Mouse (Mus musculus): ENCODE data around the gene Egfl7. TPM values are rescaled to one million over a fixed set of nuclear protein-coding genes. Genes with fewer than 3 reads are reported as not detected.
A peak's percentile ranks its signal among the peaks of the same experiment; 100 is the strongest.

The Egfl7 gene
- polyA plus RNA-seq, 1 experiment from 2014 or later, result 85.7 TPM

GRCm38 (mm10) chr2:26627921-26628739 is 48.3 kb downstream of the Egfl7 start, which contains the start of gene Fam69b:
Gene Fam69b, plus strand, starts transcription at chr2:26628457.
- Histone ChIP-seq H3K9me3 (replicated peaks) (no peaks in the 10 kb centered on the region), H3K4me3 (peak within 1 kb of the TSS; percentile 82), H3K27me3 (ENCODE audit: low read depth, poor library complexity, severe bottlenecking) (peaks cover 15% of the 10 kb centered on the region), H3K27ac (replicated peaks) (peak within 1 kb of the TSS; percentile 93), H3K4me1 (peaks cover 44% of the 10 kb centered on the region), H3K36me3 (peaks cover 16% of the 10 kb centered on the region)
- peak; percentile 78 for DNase-seq (ENCODE audit: low spot score)
- WGBS, result 1% methylated on average over 70 of the region's 70 CpGs

GRCm38 (mm10) chr2:26628792-26629437 is 49.1 kb downstream of the Egfl7 start:
- Histone ChIP-seq H3K36me3 (peaks cover 22% of the 10 kb centered on the region), H3K4me1 (peaks cover 50% of the 10 kb centered on the region), H3K27ac (replicated peaks) (peak overlapping the region; percentile 93), H3K27me3 (ENCODE audit: low read depth, poor library complexity, severe bottlenecking) (peaks cover 15% of the 10 kb centered on the region), H3K9me3 (replicated peaks) (no peaks in the 10 kb centered on the region), H3K4me3 (peak overlapping the region; percentile 82)
- 20% methylated on average over 5 of the region's 5 CpGs for WGBS
- peak; percentile 54 for DNase-seq (ENCODE audit: low spot score)

- no peak overlapping the region for H3K4me3 ChIP-seq
- H3K9me3 ChIP-seq (replicated peaks), result no peaks in the 10 kb centered on the region
- peaks cover 1% of the 10 kb centered on the region; the same call in 1 of the 2 replicates for H3K27me3 ChIP-seq (ENCODE audit: low read depth, poor library complexity, severe bottlenecking)
- H3K27ac ChIP-seq (replicated peaks), result no peak overlapping the region
- H3K36me3 ChIP-seq, result peaks cover 61% of the 10 kb centered on the region
- H3K4me1 ChIP-seq, result peaks cover 63% of the 10 kb centered on the region
- no peak for DNase-seq (ENCODE audit: low spot score)
- 88% methylated on average over 16 of the region's 16 CpGs for WGBS
Observed at GRCm38 (mm10) chr2:26632541-26633395, 53.0 kb downstream of the Egfl7 start.

- Histone ChIP-seq H3K27me3 (ENCODE audit: low read depth, poor library complexity, severe bottlenecking) (no peaks in the 10 kb centered on the region), H3K36me3 (peaks cover 73% of the 10 kb centered on the region), H3K27ac (replicated peaks) (0 out of 2 replicates have a peak overlapping the region, but pooled peaks have one; percentile 0), H3K9me3 (replicated peaks) (no peaks in the 10 kb centered on the region), H3K4me1 (peaks cover 63% of the 10 kb centered on the region), H3K4me3 (no peak overlapping the region)
- WGBS, result 68% methylated on average over 4 of the region's 4 CpGs
- DNase-seq (ENCODE audit: low spot score), result no peak
Observed at GRCm38 (mm10) chr2:26633953-26634530, 54.2 kb downstream of the Egfl7 start.

GRCm38 (mm10) chr2:26634629-26635488 is 55.0 kb downstream of the Egfl7 start:
- Histone ChIP-seq H3K9me3 (replicated peaks) (no peaks in the 10 kb centered on the region), H3K4me1 (peaks cover 59% of the 10 kb centered on the region), H3K4me3 (no peak overlapping the region), H3K36me3 (peaks cover 73% of the 10 kb centered on the region), H3K27me3 (ENCODE audit: low read depth, poor library complexity, severe bottlenecking) (no peaks in the 10 kb centered on the region), H3K27ac (replicated peaks) (no peak overlapping the region)
- 67% methylated on average over 12 of the region's 12 CpGs for WGBS
- DNase-seq (ENCODE audit: low spot score), result peak; percentile 35

GRCm38 (mm10) chr2:26635489-26636324 is 55.9 kb downstream of the Egfl7 start:
- H3K9me3 ChIP-seq (replicated peaks), result no peaks in the 10 kb centered on the region
- WGBS, result 68% methylated on average over 21 of the region's 21 CpGs
- H3K36me3 ChIP-seq, result peaks cover 73% of the 10 kb centered on the region
- no peak overlapping the region for H3K27ac ChIP-seq (replicated peaks)
- no peak overlapping the region for H3K4me3 ChIP-seq
- H3K27me3 ChIP-seq (ENCODE audit: low read depth, poor library complexity, severe bottlenecking), result no peaks in the 10 kb centered on the region
- no peak for DNase-seq (ENCODE audit: low spot score)
- H3K4me1 ChIP-seq, result peaks cover 56% of the 10 kb centered on the region

- no peak for DNase-seq (ENCODE audit: low spot score)
- H3K27me3 ChIP-seq (ENCODE audit: low read depth, poor library complexity, severe bottlenecking), result no peaks in the 10 kb centered on the region
- H3K27ac ChIP-seq (replicated peaks), result no peak overlapping the region
- 64% methylated on average over 2 of the region's 2 CpGs for WGBS
- peaks cover 73% of the 10 kb centered on the region for H3K36me3 ChIP-seq
- no peak overlapping the region for H3K4me3 ChIP-seq
- H3K4me1 ChIP-seq, result peaks cover 57% of the 10 kb centered on the region
- H3K9me3 ChIP-seq (replicated peaks), result no peaks in the 10 kb centered on the region
Observed at GRCm38 (mm10) chr2:26636325-26636635, 56.5 kb downstream of the Egfl7 start.

GRCm38 (mm10) chr2:26637316-26637932 is 57.6 kb downstream of the Egfl7 start:
- Histone ChIP-seq H3K27me3 (ENCODE audit: low read depth, poor library complexity, severe bottlenecking) (no peaks in the 10 kb centered on the region), H3K4me3 (no peak overlapping the region), H3K4me1 (peaks cover 53% of the 10 kb centered on the region), H3K9me3 (replicated peaks) (no peaks in the 10 kb centered on the region), H3K27ac (replicated peaks) (no peak overlapping the region), H3K36me3 (peaks cover 64% of the 10 kb centered on the region)
- 88% methylated on average over 4 of the region's 4 CpGs for WGBS
- DNase-seq (ENCODE audit: low spot score), result no peak

GRCm38 (mm10) chr2:26638039-26638438 is 58.2 kb downstream of the Egfl7 start:
- 89% methylated on average over 5 of the region's 5 CpGs for WGBS
- Histone ChIP-seq H3K36me3 (peaks cover 57% of the 10 kb centered on the region), H3K4me1 (peaks cover 47% of the 10 kb centered on the region), H3K9me3 (replicated peaks) (no peaks in the 10 kb centered on the region), H3K27me3 (ENCODE audit: low read depth, poor library complexity, severe bottlenecking) (no peaks in the 10 kb centered on the region), H3K27ac (replicated peaks) (0 out of 2 replicates have a peak overlapping the region, but pooled peaks have one; percentile 99), H3K4me3 (peak overlapping the region; percentile 97)
- DNase-seq (ENCODE audit: low spot score), result no peak

GRCm38 (mm10) chr2:26638572-26638971 is 58.8 kb downstream of the Egfl7 start:
- peaks cover 54% of the 10 kb centered on the region for H3K36me3 ChIP-seq
- 78% methylated on average over 5 of the region's 5 CpGs for WGBS
- no peaks in the 10 kb centered on the region for H3K27me3 ChIP-seq (ENCODE audit: low read depth, poor library complexity, severe bottlenecking)
- DNase-seq (ENCODE audit: low spot score), result no peak
- H3K4me1 ChIP-seq, result peaks cover 44% of the 10 kb centered on the region
- no peaks in the 10 kb centered on the region for H3K9me3 ChIP-seq (replicated peaks)
- H3K27ac ChIP-seq (replicated peaks), result peak overlapping the region; percentile 99; the same call in 1 of the 2 replicates
- H3K4me3 ChIP-seq, result peak overlapping the region; percentile 97

Data from midbrain, embryonic 10.5 days (tissue).